Mouse (Mus musculus): Measurements from ENCODE around the gene Rpl24. TPM values are rescaled to one million over a fixed set of nuclear protein-coding genes. Genes with fewer than 3 reads are reported as not detected.

The Rpl24 gene
- 83.0 and 88.8 TPM in 2 replicates for polyA plus RNA-seq (2012; rRNA removed)

GRCm38 (mm10) chr16:55966212-55966871 lies at the start of gene Rpl24:
Gene Rpl24 (plus strand): TSS chr16:55966275.

DNA sequence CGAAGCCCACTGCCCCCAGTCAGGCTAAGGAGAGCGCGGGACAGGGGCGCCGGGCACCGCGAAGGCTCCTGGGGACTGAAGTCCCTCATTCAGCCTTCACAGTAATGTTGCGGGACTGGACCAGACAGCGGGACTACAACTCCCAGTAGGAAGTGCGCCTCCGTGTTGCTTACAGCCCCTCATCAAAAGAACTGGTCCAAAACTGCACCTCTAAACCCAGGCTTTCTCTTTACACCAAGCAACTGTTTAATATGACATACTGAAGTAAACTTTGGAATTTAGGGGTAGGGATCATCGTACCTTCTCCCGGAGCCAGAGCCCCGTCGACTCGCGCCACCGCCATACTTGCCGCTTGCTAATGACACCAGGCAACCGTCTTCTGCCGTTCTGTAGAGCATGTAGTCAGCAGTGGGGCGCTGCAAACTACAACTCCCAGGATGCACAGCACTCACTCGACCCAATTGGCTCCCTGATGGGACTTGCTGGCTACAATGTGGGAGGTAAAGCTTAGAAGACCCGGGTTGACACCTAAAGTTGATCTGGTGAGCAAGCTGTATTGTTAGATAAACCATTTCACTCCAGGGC lies 31.5 kb upstream of the Rpl24 start, which contains the start of gene Cep97:
TSS of gene Cep97 (minus strand) at position 403 of the 585 bp plus-strand sequence.

DNA sequence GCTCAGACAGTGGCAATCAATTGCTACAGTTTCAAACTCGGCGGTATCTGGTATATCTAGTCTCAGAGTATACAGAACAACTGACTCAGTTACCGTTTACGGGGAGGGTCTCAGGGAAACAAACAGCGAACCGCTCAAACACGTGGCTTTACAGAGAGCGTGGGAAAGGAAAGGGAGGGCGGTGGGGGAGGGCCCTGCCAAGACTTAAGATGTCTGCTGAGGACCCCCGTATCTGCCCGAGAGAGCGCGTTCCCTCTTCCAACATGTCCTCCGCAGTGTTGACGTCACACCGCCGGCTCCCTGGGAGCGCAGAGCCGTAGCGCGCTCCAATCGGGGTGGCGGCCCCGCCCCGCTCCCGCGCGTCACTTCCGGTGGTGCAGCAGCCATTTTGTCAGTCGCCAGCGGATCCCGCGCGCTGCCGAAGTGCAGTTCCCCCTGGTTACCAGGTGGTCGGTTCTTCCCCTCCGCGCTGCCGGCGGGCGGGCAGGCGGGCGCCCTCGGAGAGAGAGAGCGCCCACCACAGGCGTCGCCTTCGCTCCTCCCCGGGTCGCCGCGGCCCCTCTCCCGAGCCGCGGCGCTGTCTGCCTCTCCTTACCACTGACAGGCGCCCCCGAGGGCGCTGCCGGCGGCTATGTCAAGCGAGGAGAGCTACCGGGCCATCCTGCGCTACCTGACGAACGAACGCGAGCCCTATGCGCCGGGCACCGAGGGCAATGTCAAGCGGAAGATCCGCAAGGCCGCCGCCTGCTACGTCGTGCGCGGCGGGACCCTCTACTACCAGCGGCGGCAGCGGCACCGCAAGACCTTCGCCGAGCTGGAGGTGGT lies 7.6 kb downstream of the Rpl24 start, which contains the start of gene Zbtb11:
TSS of gene Zbtb11 (plus strand) at position 453 of the 825 bp plus-strand sequence.

Other genes starting within 250 kb of the Rpl24 start
- 8.4 and 14.3 TPM in 2 replicates for gene Nfkbiz, start 127.4 kb upstream of the Rpl24 start, polyA plus RNA-seq (2012; rRNA removed)
- 0.53 and 0.75 TPM in 2 replicates for gene Nxpe3, start 71.0 kb upstream of the Rpl24 start, polyA plus RNA-seq (2012; rRNA removed)
- 0.64 and 0.74 TPM in 2 replicates for gene Cep97, start 31.4 kb upstream of the Rpl24 start, polyA plus RNA-seq (2012; rRNA removed)
- 5.3 and 6.1 TPM in 2 replicates for gene Zbtb11, start 7.6 kb downstream of the Rpl24 start, polyA plus RNA-seq (2012; rRNA removed)
- gene Pcnp, start 63.5 kb downstream of the Rpl24 start, polyA plus RNA-seq (2012; rRNA removed) = 4.1 and 5.8 TPM in 2 replicates
- gene Trmt10c, start 71.5 kb downstream of the Rpl24 start, polyA plus RNA-seq (2012; rRNA removed) = 4.0 and 5.1 TPM in 2 replicates
- gene Senp7, start 82.1 kb downstream of the Rpl24 start, polyA plus RNA-seq (2012; rRNA removed) = 1.3 and 1.9 TPM in 2 replicates
- 0.03 and 0.09 TPM in 2 replicates for gene Impg2, start 238.0 kb downstream of the Rpl24 start, polyA plus RNA-seq (2012; rRNA removed)

Measured in ovary, adult 2 months (tissue).